Mouse (Mus musculus) large intestine, adult 2 months (tissue): ENCODE results near the gene Pomp. TPM values are rescaled to one million over a fixed set of nuclear protein-coding genes. Genes with fewer than 3 reads are reported as not detected.

Experiments
- polyA plus RNA-seq: library from polyadenylated mRNA; depleted of rRNA; stranded (reverse); fragments of >200 nt; gene quantifications from 2 replicates; pipeline ENCODE4 v1.2.3, GENCODE M21; 2012; rRNA removed

Gene Pomp
- polyA plus RNA-seq, 1 experiment = 132 TPM

Other genes with a start within 250 kb of the Pomp start
- 1.8 and 3.2 TPM in 2 replicates for gene Flt1, start 134.4 kb upstream of the Pomp start, polyA plus RNA-seq
- gene Slc46a3, start 34.4 kb downstream of the Pomp start, polyA plus RNA-seq = 134 and 136 TPM in 2 replicates
- 2.2 and 3.2 TPM in 2 replicates for gene Mtus2, start 96.9 kb downstream of the Pomp start, polyA plus RNA-seq